Mouse (Mus musculus) gastrocnemius, postnatal 14 days (tissue): ENCODE results near the gene Lrrc8d. TPM values are rescaled to one million over a fixed set of nuclear protein-coding genes. Genes with fewer than 3 reads are reported as not detected.
A peak's percentile ranks its signal among the peaks of the same experiment; 100 is the strongest.

Experiments
- DNase-seq: peaks from one replicate; pipeline ENCODE4 v3.0.0; 2021; ENCODE audit warnings: mixed read lengths
- intact Hi-C: fragments of 180-260 bp; cut with DNase I; formaldehyde crosslinking; loops from one replicate; pipeline ENCODE4 v1.15.1; 2025; ENCODE audit warnings: low total_unique reads
- total RNA-seq, 2 experiments: library from RNA; stranded (reverse); gene quantifications; 2 replicates each; pipeline ENCODE4 v1.2.3; 2021

Gene Lrrc8d
- total RNA-seq, 2 experiments from 2014 or later: 8.0 to 8.5 TPM

DNA sequence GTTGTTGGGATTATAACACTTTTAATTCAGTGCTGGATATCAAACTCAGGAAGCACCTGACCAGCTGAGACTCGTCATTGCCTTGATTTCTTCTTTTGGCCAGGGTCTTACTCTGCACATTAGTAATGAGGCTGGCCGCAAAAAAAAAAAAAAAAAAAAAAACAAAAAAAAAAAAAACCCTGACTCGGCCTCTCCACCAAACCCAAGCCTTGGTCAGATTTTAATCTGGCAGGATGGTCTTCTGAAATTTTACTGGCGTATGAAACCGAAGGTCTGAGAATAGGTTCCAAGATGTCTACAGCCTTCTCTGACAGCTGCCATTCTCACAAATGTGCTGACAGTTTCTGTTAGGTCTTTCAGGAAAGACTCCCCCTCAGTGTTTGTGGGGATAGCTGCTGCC lies 8.5 kb downstream of the Lrrc8d start:
- DNase-seq: no peak
- intact Hi-C loops: no loop called here

DNA sequence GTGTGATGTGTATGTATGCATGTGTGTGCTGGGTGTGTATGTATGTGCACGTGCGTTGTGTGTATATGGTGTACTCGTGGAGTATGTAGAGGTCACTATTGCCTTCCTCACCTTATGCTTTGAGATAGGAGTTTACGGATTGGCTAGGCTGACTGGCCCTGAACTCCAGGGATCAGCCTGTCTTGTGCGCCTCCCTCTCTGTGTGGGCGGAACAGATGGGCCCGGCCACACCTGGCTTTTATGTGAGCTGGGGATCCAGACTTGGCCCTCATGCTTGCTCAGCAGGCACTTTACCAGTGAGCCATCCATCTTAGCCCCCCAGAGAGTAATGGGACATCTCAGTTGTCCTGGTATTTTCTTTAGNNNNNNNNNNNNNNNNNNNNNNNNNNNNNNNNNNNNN lies 10.7 kb downstream of the Lrrc8d start:
- intact Hi-C loops: no loop called here
- DNase-seq: no peak

DNA sequence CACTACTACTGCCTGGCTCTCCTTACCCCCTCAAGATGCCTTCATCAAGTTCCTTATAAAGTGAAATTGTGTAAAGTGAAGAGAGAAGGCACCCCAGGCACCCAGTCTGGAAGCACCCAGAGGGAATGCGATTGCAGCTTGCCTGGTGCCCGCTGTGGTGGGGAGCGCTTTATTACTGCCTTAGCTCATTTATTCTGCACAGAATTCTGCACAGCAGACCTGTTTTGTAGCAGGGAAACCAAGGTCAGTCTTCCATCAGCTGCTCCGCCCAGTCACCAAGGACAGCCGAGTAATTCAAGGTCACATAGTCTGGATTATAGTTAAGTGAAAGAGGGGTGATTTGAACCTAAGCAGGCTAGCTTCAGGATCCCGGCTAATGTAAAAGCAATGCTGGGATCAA lies 14.7 kb downstream of the Lrrc8d start:
- intact Hi-C loops: no loop called here
- no peak for DNase-seq

DNA sequence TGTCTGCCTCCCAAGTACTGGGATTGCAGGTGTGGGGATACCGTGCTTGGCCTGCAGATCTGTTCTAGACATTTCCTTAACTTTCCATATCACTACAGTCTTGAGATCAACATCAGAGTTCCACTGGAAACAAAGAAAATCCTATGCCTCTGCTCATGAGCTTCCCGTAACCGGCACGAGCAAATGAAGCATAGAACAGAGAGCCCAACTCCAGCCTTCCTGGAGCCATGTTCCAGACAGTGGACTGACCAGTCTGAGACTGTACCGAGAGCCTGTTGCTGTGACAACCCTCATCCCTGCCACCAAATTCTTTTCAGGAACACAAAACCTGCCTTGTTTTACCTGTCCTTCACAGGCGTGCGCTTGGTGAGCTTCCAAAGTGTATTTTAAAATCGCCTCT lies 15.3 kb downstream of the Lrrc8d start:
- intact Hi-C loops: no loop called here
- DNase-seq: no peak

DNA sequence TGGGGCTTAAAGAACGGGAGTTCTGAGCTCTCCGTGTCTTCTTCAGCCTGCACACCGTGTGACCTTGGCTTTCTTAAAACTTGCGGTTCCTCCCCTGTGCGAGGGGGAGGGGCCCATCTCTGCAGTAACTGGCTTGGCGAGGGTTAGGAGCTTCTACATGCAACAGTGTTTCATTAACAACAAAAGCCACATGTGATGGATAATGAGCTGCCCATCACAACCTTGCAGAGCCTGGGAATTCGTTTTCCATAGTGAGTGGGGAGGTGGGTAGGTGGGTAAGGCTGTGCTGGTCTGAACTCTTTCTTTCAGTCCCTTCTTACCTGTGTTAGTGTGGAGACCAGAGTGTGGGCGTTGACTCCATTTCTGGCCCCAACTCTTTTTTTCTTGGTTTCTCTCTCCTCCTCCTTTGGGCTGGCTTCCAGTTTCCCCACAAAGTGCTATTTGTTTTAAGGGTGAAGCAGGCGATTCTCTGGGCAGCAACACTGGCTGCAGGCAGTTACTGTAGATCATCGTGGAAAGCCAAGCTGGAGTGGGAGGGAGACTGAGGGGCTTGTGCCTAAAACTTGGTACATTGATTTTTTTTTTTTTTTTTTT lies 15.9 kb downstream of the Lrrc8d start:
- no peak for DNase-seq
- intact Hi-C loops: no loop called here

DNA sequence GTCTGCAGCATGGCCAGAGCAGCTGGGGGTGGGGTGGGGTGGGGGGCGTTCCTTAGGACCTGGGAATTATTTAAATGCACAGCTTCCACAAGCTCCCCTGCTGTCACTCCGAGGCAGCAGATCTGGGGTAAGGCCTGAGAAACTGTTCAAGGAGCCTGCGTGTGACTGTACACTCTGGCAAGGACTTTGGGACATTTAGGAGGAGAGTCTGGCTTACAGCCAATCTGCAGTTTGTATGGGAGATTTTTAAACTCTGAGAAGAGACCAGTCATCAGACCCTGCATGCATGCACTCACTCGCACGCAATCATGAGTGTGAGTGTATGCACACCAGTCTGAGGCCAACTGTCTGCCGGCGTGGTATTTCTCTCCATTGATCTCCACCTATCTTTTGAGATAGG lies 17.5 kb downstream of the Lrrc8d start:
- intact Hi-C loops: no loop called here

DNA sequence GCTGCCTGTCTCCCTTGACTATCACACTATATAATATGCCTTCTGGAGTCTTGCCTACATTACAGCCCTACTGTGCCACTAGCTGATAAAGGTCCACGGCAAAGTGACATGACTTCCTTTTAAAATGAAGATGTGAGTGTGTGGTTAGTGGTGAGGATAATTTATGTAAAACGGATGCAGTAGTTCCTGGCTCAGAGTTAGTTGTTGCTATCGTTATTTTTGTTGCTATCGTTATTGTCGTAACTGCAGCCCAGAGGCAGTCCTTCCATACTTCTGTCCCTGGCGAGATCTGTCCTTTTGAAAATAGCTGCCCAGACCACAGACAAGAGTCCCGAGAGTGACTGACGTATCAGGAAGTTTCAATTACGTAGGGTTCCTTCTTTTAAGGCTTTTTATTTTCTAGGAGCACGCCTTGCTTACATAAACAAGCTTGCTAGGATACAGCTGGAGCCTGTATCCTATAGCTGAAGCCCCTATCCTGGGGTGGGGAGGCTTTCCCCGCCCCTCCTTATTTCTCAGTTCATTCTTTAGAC lies 18.4 kb downstream of the Lrrc8d start:
- intact Hi-C loops: no loop called here
- no peak for DNase-seq

More for the DNA sequence above, 17.5 kb downstream of the Lrrc8d start:
- DNase-seq: no peak

DNA sequence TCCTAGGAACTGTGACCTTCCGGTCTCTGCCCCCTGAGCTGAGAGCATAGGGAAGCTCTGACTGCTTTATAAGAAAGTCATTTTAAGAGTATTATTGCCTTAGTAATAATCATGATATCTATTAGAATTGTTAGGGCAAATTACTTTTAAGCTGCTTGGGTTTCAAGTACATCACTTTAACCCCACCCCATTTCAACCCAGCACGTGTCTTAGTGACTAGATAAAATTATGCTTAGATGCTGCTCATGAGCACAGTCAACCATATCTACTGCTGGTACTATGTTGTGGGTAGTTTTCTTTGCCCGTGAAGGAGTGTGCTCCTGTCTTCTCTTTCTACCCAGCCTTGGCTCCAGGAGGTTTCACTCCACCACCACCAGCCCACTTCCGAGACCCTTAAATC lies 21.5 kb downstream of the Lrrc8d start:
- intact Hi-C loops: no loop called here
- DNase-seq: no peak

DNA sequence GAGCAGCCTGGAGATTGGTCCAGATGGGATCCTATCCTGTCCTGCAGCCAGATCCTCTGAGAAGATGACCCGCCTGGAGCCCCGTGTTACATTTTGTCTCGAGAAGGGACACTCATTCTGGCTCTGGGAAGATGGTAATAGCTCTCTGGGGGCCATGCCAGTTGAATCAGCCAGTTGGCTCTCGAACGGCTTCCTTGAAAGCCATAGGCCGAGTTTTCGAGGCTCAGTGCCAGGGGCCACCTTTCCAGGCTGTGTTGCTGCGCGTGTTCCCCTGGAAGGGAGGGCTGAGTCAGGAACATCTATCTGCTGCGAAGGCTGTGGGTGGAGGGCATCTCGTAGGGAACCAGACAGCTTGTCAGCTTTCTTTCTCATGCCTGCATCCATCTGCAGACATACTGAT lies 23.0 kb downstream of the Lrrc8d start:
- intact Hi-C loops: no loop called here
- peak; percentile 47 for DNase-seq

DNA sequence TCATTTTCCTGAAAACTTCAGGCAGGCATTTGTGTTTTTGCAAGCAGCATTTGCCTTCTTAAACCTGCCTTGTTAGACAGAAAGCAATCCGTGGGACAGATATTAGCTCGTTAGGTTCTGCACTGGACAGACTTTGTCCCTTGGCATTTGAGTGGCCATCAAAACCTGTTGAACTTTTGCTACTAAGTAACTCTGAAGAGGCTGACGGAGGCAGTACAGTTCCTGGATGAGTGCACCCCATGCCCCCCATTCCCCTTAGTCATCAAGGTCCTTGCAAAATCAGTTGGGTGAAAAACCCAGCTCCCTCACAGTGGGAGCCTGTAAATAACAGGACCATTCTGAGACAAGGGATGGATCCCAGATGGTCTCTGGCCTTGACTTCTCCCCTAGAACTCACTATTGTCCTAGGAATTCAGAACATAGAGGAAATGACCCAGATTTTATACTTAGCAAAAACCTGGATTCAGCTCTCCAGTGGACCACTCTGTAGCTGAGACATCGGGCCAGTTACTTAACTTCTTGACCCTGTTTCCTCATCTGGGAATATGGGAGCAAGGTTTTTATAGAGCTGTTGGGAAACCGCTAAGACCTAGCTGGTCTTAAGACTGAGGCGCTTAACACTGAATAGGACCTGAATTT lies 30.5 kb downstream of the Lrrc8d start:
- no peak for DNase-seq
- intact Hi-C loops: no loop called here

DNA sequence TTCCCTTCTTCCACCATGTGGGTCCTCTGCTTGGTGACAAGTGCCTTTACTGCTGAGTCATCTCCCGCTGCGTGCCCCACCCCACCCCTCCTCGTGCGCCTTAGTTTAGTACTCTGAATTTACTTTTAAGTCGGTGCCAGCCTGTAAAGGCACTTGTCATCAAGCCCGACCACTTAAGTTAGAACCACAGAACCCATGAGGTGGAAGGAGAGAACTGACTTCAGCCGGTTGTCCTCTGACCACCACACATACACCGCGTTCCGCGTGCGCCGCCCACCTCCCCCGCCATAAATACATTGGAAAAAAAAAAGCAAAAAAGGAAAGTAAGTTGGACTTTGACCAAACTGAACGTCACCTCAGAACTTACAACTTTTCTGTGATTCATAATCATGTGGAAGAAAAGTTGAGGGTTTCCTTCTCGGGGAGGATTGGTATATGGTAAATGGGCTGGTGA lies 31.4 kb downstream of the Lrrc8d start:
- intact Hi-C loops: no loop called here
- DNase-seq: no peak

DNA sequence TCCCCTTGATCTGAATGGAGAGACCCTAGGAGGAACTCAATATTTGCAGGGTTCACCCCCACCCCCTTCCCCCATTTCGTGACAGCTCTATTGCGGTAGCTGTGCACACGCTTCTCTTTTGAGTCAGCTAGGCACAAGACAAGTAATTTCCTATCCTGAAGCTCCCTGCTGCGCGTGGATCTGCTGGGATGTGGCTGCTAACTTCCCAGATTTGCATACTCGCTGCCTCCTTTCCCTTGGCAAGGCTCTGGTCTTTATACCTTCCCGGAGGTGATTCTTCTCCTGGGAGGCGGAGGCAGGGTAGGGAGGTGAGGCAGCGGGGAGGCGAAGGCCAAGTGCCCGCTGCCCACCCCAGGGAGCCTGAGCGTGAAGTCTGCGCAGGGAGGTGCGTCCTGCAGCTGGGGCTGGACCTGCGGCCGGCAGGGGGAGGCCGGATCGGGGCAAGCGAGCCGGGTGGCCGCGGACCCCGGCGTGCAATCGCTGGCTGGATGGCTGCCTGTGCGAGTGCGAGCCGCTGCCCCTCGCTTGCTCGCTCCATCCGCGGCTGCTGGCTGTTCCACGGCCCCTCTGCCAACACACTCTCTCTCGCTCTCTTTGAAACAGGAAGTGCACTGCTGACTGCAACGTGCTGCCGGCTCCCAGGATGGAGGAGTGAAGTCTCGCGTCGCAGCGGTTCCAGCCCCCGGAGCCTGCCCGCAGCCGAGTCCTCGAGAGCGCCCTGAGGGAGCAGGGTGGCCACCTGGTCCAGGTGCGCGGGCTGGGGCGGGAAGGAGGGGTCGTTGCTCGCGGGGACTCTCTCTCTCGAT lies 32.1 kb downstream of the Lrrc8d start:
- intact Hi-C loops: no loop called here
- peak; percentile 65 for DNase-seq

DNA sequence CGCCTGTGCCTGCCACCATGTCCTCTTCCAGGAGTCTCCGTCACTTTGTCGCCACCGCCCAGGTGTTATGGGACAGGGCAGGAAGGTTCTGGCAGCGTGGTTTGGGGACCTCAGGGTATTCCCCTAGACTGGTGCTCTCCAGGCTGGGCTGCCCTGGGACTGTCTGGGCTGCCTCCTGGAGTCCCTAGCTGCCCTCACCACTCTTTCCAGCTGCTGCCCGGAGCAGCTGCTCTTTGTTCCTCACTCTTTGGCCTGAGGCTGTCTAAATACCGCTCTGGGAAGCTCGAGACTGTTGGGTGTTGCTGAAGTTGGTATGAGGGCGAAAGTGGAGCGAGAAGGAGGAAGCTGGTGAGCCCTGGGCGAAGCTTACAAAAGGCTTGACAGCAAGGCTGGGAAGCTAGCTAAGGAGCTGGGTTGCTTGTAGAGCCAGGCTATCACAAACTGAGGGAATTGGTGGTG lies 32.7 kb downstream of the Lrrc8d start:
- intact Hi-C loops: no loop called here
- DNase-seq: peak; percentile 35

DNA sequence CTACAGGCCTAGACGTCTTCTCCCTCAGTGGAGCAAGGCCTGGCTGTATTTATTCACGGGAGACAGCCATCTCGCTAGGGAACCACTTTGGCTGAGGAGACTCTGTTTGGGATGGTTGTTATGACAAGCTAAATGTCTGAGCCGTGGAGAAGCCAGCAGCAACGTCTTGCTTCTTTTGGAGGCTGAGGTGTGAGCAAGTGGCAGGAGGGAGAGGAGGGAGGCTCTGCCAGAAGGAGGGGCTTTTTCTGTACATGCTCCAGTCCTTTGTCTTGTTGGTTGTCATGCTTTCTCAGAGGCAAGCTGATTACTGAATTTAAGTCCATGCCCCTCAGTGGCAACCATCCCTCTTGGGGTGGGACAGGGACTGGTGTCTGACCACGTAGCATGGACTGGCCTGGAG lies 33.5 kb downstream of the Lrrc8d start:
- DNase-seq: no peak
- intact Hi-C loops: no loop called here

DNA sequence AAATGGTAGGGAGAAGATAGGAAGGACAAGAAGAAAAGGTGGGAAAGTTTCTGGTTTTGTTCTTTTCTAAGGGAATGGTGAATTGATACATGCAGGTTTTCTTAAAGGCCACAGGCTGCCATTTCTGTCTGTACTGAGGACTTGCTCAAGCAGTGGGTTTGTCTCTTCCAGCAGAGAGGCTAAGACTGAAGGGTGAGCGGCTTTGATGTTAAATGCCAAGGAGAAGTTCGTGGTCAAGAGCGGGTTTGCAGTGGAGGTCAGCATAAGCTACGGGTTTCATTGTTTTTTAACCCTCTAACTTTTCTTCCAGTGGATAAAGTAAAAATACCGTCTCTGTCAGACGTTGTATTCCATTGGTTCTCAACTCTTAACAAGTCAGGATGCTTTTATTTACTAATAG lies 36.6 kb downstream of the Lrrc8d start:
- intact Hi-C loops: no loop called here

DNA sequence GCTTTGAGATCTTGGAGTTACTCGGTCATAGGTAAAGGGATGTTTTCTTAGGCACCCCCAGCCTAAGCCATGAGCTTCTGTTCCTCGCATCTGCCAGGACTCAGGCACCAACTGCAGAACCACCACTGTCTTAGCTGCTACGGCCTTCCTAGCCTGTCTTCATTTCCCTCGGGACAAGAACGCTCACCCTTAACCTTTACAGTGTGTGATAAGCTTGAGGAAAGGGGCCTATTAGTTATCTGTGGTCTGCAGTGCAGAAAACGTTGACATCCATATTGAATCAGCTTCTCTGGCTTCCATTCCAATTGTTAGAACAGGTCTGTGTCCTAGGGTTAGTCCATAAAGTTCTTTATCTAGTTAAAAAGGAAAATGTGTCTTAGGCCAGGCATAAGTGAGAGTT lies 37.4 kb downstream of the Lrrc8d start:
- intact Hi-C loops: no loop called here
- no peak for DNase-seq

More for the DNA sequence above, 36.6 kb downstream of the Lrrc8d start:
- no peak for DNase-seq

DNA sequence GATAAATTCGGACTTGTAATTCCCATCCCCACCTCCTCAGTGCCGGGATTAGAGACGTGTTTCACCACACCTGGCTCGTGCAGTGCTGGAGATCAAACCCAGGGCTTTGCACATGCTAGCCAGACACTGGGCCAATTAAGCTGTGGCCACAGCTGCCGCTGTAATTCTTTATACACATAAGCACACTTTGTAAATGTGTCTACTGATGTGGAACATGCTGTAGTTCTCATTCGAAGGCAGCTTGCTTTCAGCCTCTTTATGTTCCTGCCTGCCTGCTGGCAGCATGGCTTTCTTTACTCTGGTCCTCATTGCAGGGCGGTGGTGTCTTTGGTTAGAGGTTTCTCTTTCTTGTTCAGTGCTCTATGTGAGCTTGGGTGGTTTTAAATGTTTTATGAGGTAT lies 40.7 kb downstream of the Lrrc8d start:
- intact Hi-C loops: no loop called here
- DNase-seq: no peak

DNA sequence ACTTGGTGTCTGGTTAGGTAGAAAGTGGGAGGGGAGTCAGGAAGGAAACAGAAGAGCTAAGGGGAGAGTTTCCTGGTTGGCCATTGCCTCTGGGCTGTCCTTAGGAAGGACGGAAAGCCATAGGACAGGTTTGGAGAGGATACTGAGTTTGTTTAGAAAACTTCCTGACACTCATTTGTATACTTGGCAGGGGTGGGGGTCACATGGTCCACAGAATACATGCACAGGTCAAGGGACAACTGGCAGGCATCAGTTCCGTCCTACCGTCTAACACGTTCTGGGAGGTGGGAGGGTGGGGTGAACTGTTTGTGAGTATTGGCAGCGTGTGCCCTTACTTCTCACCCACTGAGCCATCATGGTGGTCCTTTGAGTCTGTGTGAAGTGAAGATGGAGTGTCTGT lies 42.9 kb downstream of the Lrrc8d start:
- intact Hi-C loops: no loop called here
- DNase-seq: no peak

DNA sequence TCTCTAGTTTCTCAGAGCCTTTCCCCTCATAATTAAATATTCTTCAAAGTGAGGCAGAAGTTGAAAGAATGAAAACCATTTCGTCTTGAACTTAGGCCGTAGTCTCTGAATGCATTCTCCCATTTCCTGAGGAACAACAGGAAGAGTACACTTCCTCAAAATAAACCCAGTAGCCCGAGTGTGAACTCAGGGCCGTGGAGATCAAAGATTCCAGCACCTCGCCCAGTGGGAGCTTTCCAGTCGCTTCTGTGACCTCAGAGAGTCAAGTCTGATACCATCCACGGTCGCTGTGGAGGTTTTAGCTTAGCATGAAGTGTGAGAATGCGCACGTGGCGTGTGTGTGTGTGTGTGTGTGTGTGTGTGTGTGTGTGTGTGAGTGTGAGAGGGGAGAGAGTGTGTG lies 45.6 kb downstream of the Lrrc8d start:
- intact Hi-C loops: no loop called here
- DNase-seq: no peak

DNA sequence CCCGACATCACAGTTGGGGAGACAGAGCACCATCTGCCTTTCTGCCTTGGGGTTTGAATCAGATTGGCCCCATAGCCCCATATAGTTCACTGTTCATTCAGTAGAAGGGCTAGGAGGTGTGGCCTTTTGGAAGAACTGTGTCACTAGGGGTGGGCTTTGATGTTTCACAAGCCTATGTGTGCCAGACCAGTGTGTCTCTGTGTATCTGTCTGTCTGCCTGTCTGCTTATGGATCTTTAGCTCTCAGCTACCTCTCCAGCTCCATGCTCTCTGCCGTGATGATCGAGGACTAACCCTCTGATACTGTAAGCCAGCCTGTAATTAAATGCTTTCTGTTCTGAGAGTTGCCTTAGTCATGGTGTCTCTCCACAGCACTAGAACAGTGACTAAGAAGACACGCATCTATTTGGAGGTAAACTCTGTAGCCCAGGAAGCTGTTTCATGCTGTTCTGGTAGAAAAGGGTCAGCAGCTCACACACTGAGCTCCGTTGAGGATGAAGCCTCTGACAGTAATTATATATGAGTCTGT lies 46.2 kb downstream of the Lrrc8d start:
- DNase-seq: no peak
- intact Hi-C loops: no loop called here
